Mouse (Mus musculus): ENCODE measurements around the gene Dpysl5.

Dpysl5 gene

GRCm38 (mm10) chr5:30765596-30766370 is 54.4 kb downstream of the Dpysl5 start:
- DNase-seq: no peak

- no peak for DNase-seq
Measured at GRCm38 (mm10) chr5:30768082-30768481, 56.7 kb downstream of the Dpysl5 start.

- peak; percentile 18 for DNase-seq
Measured at GRCm38 (mm10) chr5:30768598-30768997, 57.2 kb downstream of the Dpysl5 start.

GRCm38 (mm10) chr5:30769075-30769474 is 57.7 kb downstream of the Dpysl5 start:
- no peak for DNase-seq

GRCm38 (mm10) chr5:30774601-30775371 is 63.4 kb downstream of the Dpysl5 start:
- peak; percentile 86 for DNase-seq

- no peak for DNase-seq
Measured at GRCm38 (mm10) chr5:30780699-30781098, 69.3 kb downstream of the Dpysl5 start.

GRCm38 (mm10) chr5:30781147-30781546 is 69.8 kb downstream of the Dpysl5 start:
- DNase-seq: no peak

GRCm38 (mm10) chr5:30787381-30787780 is 76.0 kb downstream of the Dpysl5 start:
- DNase-seq: no peak

GRCm38 (mm10) chr5:30790047-30790446 is 78.7 kb downstream of the Dpysl5 start:
- DNase-seq: no peak

GRCm38 (mm10) chr5:30796125-30796524 is 84.8 kb downstream of the Dpysl5 start:
- DNase-seq: peak; percentile 75

GRCm38 (mm10) chr5:30797482-30797881 is 86.1 kb downstream of the Dpysl5 start:
- DNase-seq: no peak

GRCm38 (mm10) chr5:30797982-30798381 is 86.6 kb downstream of the Dpysl5 start:
- no peak for DNase-seq

GRCm38 (mm10) chr5:30798965-30799364 is 87.6 kb downstream of the Dpysl5 start:
- DNase-seq: no peak

- no peak for DNase-seq
Measured at GRCm38 (mm10) chr5:30802724-30803467, 91.5 kb downstream of the Dpysl5 start.

- DNase-seq: peak; percentile 91
Measured at GRCm38 (mm10) chr5:30806106-30806505, 94.7 kb downstream of the Dpysl5 start.

- peak; percentile 95 for DNase-seq
Measured at GRCm38 (mm10) chr5:30814424-30815119, 103.2 kb downstream of the Dpysl5 start, which contains the start of gene Mapre3. TSS of gene Mapre3 (plus strand) at chr5:30814641.

GRCm38 (mm10) chr5:30815120-30815465 is 103.7 kb downstream of the Dpysl5 start:
- no peak for DNase-seq

GRCm38 (mm10) chr5:30816261-30816791 is 105.0 kb downstream of the Dpysl5 start:
- no peak for DNase-seq

GRCm38 (mm10) chr5:30818758-30819309 is 107.5 kb downstream of the Dpysl5 start:
- DNase-seq: peak; percentile 13

GRCm38 (mm10) chr5:30822689-30823088 is 111.3 kb downstream of the Dpysl5 start:
- no peak for DNase-seq

GRCm38 (mm10) chr5:30823091-30823490 is 111.7 kb downstream of the Dpysl5 start:
- no peak for DNase-seq

Measured in kidney, adult 18-20 months (tissue).